Mouse (Mus musculus) intestine, postnatal 0 days (tissue): Measurements from ENCODE around the gene Asxl2. TPM values are rescaled to one million over a fixed set of nuclear protein-coding genes. Genes with fewer than 3 reads are reported as not detected.

Source experiments
- ATAC-seq: fragments of 200-750 bp; cut with Nextera tagmentation; 2 replicates; pipeline ENCODE4 v1.8.0; 2017; ENCODE audit warnings: mild to moderate bottlenecking, moderate TSS enrichment, moderate library complexity
- H3K27ac ChIP-seq: fragments of 300-500 bp; sonication (generic); 2 replicates; pipeline ENCODE4 v1.5.1; 2014; ENCODE audit warnings: mild to moderate bottlenecking, low read depth, low read length, moderate library complexity
- H3K27me3 ChIP-seq: fragments of 300-500 bp; sonication (generic); replicated peaks from 2 replicates; pipeline ENCODE4 v1.6.1; 2014; ENCODE audit warnings: low read length, mixed read lengths; ENCODE audit not compliant: control insufficient read depth, insufficient read depth
- H3K36me3 ChIP-seq: fragments of 300-500 bp; sonication (generic); 2 replicates; pipeline ENCODE4 v1.6.1; 2014; ENCODE audit warnings: mild to moderate bottlenecking, moderate library complexity; ENCODE audit not compliant: control insufficient read depth, insufficient read depth
- H3K4me1 ChIP-seq: fragments of 300-500 bp; sonication (generic); replicated peaks from 2 replicates; pipeline ENCODE4 v1.6.1; 2014; ENCODE audit warnings: antibody characterized with exemption, low read length, mixed read lengths; ENCODE audit not compliant: control insufficient read depth, insufficient read depth
- H3K4me2 ChIP-seq: fragments of 300-500 bp; sonication (generic); replicated peaks from 2 replicates; pipeline ENCODE4 v1.6.1; 2014; ENCODE audit warnings: low read depth, mild to moderate bottlenecking, moderate library complexity
- H3K4me3 ChIP-seq: fragments of 300-500 bp; sonication (generic); 2 replicates; pipeline ENCODE4 v1.5.1; 2014; ENCODE audit warnings: low read depth, low read length
- H3K9ac ChIP-seq: fragments of 300-500 bp; sonication (generic); 2 replicates; pipeline ENCODE4 v1.6.1; 2014; ENCODE audit warnings: mild to moderate bottlenecking, low read depth, low read length
- H3K9me3 ChIP-seq: fragments of 300-500 bp; sonication (generic); 2 replicates; pipeline ENCODE4 v1.6.1; 2016; ENCODE audit warnings: mixed run types; ENCODE audit not compliant: control insufficient read depth
- CTCF ChIP-seq: sonication (generic); IDR thresholded peaks from 2 replicates; pipeline ENCODE4 v1.5.1; 2016; ENCODE audit warnings: low read depth, mild to moderate bottlenecking, control low read depth, antibody characterized with exemption, moderate library complexity
- WGBS: fragments of 180-500 bp; shearing (Covaris S2); extraction: QIAGEN DNeasy Blood & Tissue Kit; methylation state at CpG from one replicate; pipeline ENCODE4 v1.1.7; 2014; 5-methylcytosine and 5-hydroxymethylcytosine counted together
- polyA plus RNA-seq: library from polyadenylated mRNA; unstranded; fragments of >200 nt; fragmentation: Nextera tagmentation; extraction: Ambion mirVana; gene quantifications from 2 replicates; pipeline ENCODE4 v1.2.1, GENCODE M21; 2015

Gene Asxl2
- polyA plus RNA-seq, 1 experiment from 2014 or later: 8.3 TPM

GRCm38 (mm10) chr12:3430985-3431384, 4.3 kb downstream of the Asxl2 start:
- no peak for ATAC-seq
- H3K27ac ChIP-seq: no peak overlapping the region
- no peak overlapping the region for H3K4me2 ChIP-seq
- no peak overlapping the region for H3K9ac ChIP-seq
- no peaks in the 10 kb centered on the region for H3K27me3 ChIP-seq
- no peak overlapping the region for H3K4me3 ChIP-seq
- TF ChIP-seq CTCF: no peak
- no peaks in the 10 kb centered on the region for H3K9me3 ChIP-seq
- H3K4me1 ChIP-seq: 0 out of 2 replicates have a peak, but pooled peaks cover 3% of the 10 kb centered on the region
- no peaks in the 10 kb centered on the region for H3K36me3 ChIP-seq

- no peaks in the 10 kb centered on the region for H3K4me1 ChIP-seq
- no peak overlapping the region for H3K4me2 ChIP-seq
- no peaks in the 10 kb centered on the region for H3K36me3 ChIP-seq
- 42% methylated on average over 1 of the region's 1 CpGs for WGBS
- no peaks in the 10 kb centered on the region for H3K27me3 ChIP-seq
- no peak for ATAC-seq
- no peaks in the 10 kb centered on the region for H3K9me3 ChIP-seq
- H3K27ac ChIP-seq: no peak overlapping the region
- no peak overlapping the region for H3K4me3 ChIP-seq
- no peak overlapping the region for H3K9ac ChIP-seq
- TF ChIP-seq CTCF: no peak
Observed at GRCm38 (mm10) chr12:3433736-3434135, 7.1 kb downstream of the Asxl2 start.

DNA sequence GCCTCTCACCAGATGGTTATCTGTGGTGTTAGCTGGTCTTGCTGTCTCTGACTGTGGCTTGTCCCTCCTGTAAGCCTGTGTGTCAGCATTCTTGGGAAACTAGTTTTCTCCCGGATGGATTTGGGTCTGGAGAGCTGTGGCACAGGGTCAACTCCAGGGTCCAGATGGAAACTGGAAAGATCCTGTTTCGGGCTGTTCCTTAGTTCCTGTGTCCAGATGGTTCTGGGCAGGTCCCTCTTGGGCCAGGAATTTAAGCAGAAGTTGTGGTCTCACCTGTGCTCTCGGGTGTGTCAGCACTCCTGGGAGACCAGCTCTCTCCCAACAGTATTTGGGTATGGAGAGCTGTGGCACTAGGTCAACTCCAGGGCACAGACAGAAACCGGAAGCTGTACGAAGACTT, 9.8 kb downstream of the Asxl2 start:
- H3K36me3 ChIP-seq: no peaks in the 10 kb centered on the region
- H3K9ac ChIP-seq: no peak overlapping the region
- WGBS: 86% methylated on average over 5 of the region's 5 CpGs
- H3K27me3 ChIP-seq: no peaks in the 10 kb centered on the region
- no peak overlapping the region for H3K4me2 ChIP-seq
- no peak overlapping the region for H3K27ac ChIP-seq
- H3K4me3 ChIP-seq: no peak overlapping the region
- no peak for TF ChIP-seq CTCF
- no peaks in the 10 kb centered on the region for H3K4me1 ChIP-seq
- ATAC-seq: no peak
- no peaks in the 10 kb centered on the region for H3K9me3 ChIP-seq

DNA sequence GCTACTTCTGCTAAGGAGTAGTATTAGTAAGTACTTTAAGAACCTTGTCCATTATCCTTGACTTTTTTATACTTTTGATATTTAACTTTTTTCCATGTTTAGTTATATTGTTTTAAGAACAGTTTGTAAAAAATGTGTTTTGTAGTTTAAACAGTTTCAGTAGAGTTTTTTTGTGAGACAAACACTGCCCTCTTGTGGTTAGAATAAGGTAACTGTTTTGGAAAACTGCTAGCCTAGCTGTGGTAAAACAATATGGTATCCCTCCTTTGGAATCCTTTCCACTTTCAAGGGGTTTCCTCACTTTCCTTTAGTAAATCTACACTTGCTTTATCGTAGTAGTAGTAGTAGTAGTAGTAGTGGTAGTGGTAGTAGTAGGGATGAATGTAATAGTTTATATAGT, 11.2 kb downstream of the Asxl2 start:
- H3K4me3 ChIP-seq: no peak overlapping the region
- no peaks in the 10 kb centered on the region for H3K27me3 ChIP-seq
- WGBS: 100% methylated on average over 1 of the region's 1 CpGs
- H3K36me3 ChIP-seq: no peaks in the 10 kb centered on the region
- no peaks in the 10 kb centered on the region for H3K9me3 ChIP-seq
- H3K9ac ChIP-seq: no peak overlapping the region
- no peaks in the 10 kb centered on the region for H3K4me1 ChIP-seq
- ATAC-seq: no peak
- H3K4me2 ChIP-seq: no peak overlapping the region
- peak; percentile 59 for TF ChIP-seq CTCF
- H3K27ac ChIP-seq: no peak overlapping the region

- no peaks in the 10 kb centered on the region for H3K27me3 ChIP-seq
- TF ChIP-seq CTCF: no peak
- H3K9ac ChIP-seq: no peak overlapping the region
- no peaks in the 10 kb centered on the region for H3K4me1 ChIP-seq
- no peak overlapping the region for H3K4me2 ChIP-seq
- WGBS: 60% methylated on average over 2 of the region's 2 CpGs
- H3K9me3 ChIP-seq: no peaks in the 10 kb centered on the region
- H3K4me3 ChIP-seq: no peak overlapping the region
- peaks cover 7% of the 10 kb centered on the region; the same call in 1 of the 2 replicates for H3K36me3 ChIP-seq
- no peak overlapping the region for H3K27ac ChIP-seq
- ATAC-seq: no peak
Observed at GRCm38 (mm10) chr12:3440916-3441315, 14.3 kb downstream of the Asxl2 start.

DNA sequence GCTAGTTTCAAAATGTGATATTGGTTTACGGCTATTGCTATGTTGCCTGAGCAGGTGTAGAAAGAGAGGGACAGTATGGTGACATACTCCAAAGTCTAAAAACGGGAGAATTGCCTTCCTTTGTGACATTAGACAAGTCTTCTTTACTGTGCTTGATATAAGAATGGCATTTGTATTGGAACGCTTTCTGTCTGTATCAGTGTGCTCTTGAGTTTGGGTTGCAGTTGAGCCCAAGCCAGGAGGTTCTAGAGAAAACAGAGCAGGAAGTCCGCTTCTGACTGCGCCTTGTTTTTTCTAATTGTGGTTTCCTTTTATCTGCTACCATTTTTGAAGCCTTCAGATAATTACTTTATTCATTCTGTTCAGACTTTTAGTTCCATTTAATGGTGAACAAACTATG, 14.7 kb downstream of the Asxl2 start:
- H3K36me3 ChIP-seq: peaks cover 7% of the 10 kb centered on the region; the same call in 1 of the 2 replicates

GRCm38 (mm10) chr12:3453554-3453953, 26.9 kb downstream of the Asxl2 start:
- no peak overlapping the region for H3K27ac ChIP-seq
- TF ChIP-seq CTCF: no peak
- H3K4me2 ChIP-seq: no peak overlapping the region
- H3K9me3 ChIP-seq: no peaks in the 10 kb centered on the region
- H3K9ac ChIP-seq: no peak overlapping the region
- WGBS: 87% methylated on average over 3 of the region's 3 CpGs
- no peaks in the 10 kb centered on the region for H3K4me1 ChIP-seq
- H3K27me3 ChIP-seq: no peaks in the 10 kb centered on the region
- no peak for ATAC-seq
- H3K36me3 ChIP-seq: peaks cover 40% of the 10 kb centered on the region
- H3K4me3 ChIP-seq: no peak overlapping the region

More for the DNA sequence above, 14.7 kb downstream of the Asxl2 start:
- WGBS: 67% methylated on average over 5 of the region's 5 CpGs
- 0 out of 2 replicates have a peak, but pooled peaks have one; percentile 43 for ATAC-seq
- H3K27ac ChIP-seq: no peak overlapping the region
- H3K4me3 ChIP-seq: no peak overlapping the region
- H3K4me1 ChIP-seq: no peaks in the 10 kb centered on the region
- H3K27me3 ChIP-seq: no peaks in the 10 kb centered on the region
- H3K9me3 ChIP-seq: no peaks in the 10 kb centered on the region
- no peak overlapping the region for H3K4me2 ChIP-seq
- H3K9ac ChIP-seq: no peak overlapping the region
- TF ChIP-seq CTCF: no peak
